Mouse (Mus musculus) skeletal muscle tissue, adult 2 months (tissue): ENCODE data around the gene Slc25a19.

ENCODE experiments used
- DNase-seq: peaks from one replicate; pipeline ENCODE4 v3.0.0-alpha.2; 2012; ENCODE audit warnings: low read depth, low spot score

Slc25a19 gene

GRCm38 (mm10) chr11:115640978-115641663, 13.0 kb upstream of the Slc25a19 start:
- no peak for DNase-seq

GRCm38 (mm10) chr11:115640311-115640828, 12.3 kb upstream of the Slc25a19 start:
- DNase-seq = no peak

- no peak for DNase-seq
These were observed 11.4 kb upstream of the Slc25a19 start for GRCm38 (mm10) chr11:115639540-115639939.

- DNase-seq = no peak
These were observed 10.7 kb upstream of the Slc25a19 start for GRCm38 (mm10) chr11:115638498-115639409.

GRCm38 (mm10) chr11:115636960-115637359, 8.9 kb upstream of the Slc25a19 start:
- no peak for DNase-seq

GRCm38 (mm10) chr11:115635484-115635883, 7.4 kb upstream of the Slc25a19 start:
- no peak for DNase-seq

- DNase-seq = no peak
These were observed 6.9 kb upstream of the Slc25a19 start for GRCm38 (mm10) chr11:115635041-115635440.

GRCm38 (mm10) chr11:115634109-115634508, 6.0 kb upstream of the Slc25a19 start:
- DNase-seq = no peak

- DNase-seq = no peak
These were observed 4.8 kb upstream of the Slc25a19 start for GRCm38 (mm10) chr11:115632862-115633261.

- no peak for DNase-seq
These were observed 4.2 kb upstream of the Slc25a19 start for GRCm38 (mm10) chr11:115632247-115632646.

- DNase-seq = no peak
These were observed 3.4 kb upstream of the Slc25a19 start for GRCm38 (mm10) chr11:115631505-115631890.

GRCm38 (mm10) chr11:115630532-115631504, 2.7 kb upstream of the Slc25a19 start:
- DNase-seq = peak; percentile 67

GRCm38 (mm10) chr11:115629734-115630531, 1.8 kb upstream of the Slc25a19 start:
- no peak for DNase-seq

- no peak for DNase-seq
These were observed 488 bp upstream of the Slc25a19 start for GRCm38 (mm10) chr11:115628465-115629101.

GRCm38 (mm10) chr11:115626824-115627616, 1.1 kb downstream of the Slc25a19 start:
- DNase-seq = no peak

GRCm38 (mm10) chr11:115625877-115626276, 2.2 kb downstream of the Slc25a19 start:
- peak; percentile 80 for DNase-seq

- no peak for DNase-seq
These were observed 4.5 kb downstream of the Slc25a19 start for GRCm38 (mm10) chr11:115623487-115624070.

- no peak for DNase-seq
These were observed 8.1 kb downstream of the Slc25a19 start for GRCm38 (mm10) chr11:115619949-115620348.
